ENCODE assay signal across 8 mouse cellular contexts in genomic region chr5:4918376-4918775, GRCm38 (mm10).
A peak's percentile ranks its signal among the peaks of the same experiment; 100 is the strongest.
DNase-seq lines count a peak whose midpoint lies in the region; ATAC-seq lines count a peak whose summit lies in the region.

No protein-coding gene starts in this region.

- intact Hi-C loops in heart, postnatal 14 days (cut with DNase I): loop anchor here (10.0 kb wide), 1 partner anchor 164 kb away; the partner anchor contains the start of gene Fzd1

- DNase-seq in layer of hippocampus, adult 11-12 months (ENCODE audit: low spot score): peak; percentile 44
- DNase-seq in layer of hippocampus, adult 9-11 months: no peak
- peak; percentile 57 to 62 for DNase-seq in adrenal gland, adult 18-20 months (ENCODE audit: low spot score in 2 of 2)
- peak; percentile 67 to 78 for DNase-seq in heart, postnatal 14 days
- peak; percentile 40 for DNase-seq in layer of hippocampus, adult 9-10 months (ENCODE audit: low spot score)
- DNase-seq in lung, postnatal 36 days: peak; percentile 67
- DNase-seq in skeletal muscle tissue, adult 2 months (ENCODE audit: low read depth, low spot score): peak; percentile 32

- ATAC-seq in common myeloid progenitor, adult 5-6 weeks (replicated peaks; ENCODE audit: low read depth, poor library complexity, severe bottlenecking): peak; percentile 87
